Mouse (Mus musculus): ENCODE results near the gene Ndrg3.

DNA sequence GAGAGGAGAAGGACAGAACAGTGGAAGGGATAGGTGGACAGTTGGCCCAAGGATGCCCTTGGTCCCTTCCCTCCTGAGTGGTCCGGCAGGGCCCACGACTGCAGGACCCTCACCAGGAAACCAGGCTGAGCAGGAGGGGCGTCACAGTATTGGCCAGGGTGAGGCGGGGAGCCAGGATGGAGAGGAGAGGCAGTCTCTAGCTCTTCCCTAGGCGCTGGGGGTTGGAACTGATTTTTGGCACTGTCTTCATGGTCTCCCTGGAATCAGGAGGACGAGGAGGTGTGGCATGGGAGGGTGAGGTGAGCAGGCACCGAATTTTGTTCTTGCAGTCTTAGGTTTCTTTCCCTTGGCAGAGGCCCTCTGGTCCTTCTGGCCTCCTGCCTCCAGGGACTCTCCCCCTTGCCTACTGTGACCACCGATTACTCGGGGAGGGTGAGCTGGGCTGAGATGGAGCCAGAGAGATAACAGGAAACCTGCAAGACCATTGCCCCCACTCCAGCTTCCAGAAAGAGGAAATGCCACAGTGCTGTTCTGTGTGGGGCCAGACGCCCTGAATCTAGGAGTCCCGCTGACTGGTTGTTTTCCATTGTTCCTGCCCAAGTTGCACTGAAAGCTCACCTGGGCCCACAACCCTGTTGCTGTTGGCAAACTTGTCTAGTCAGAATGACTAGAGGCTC, 18.9 kb upstream of the Ndrg3 start:
- no peak for TF ChIP-seq CTCF (IDR thresholded peaks at IDR 0.05; ENCODE audit: low read depth, low read length)
- no peak for TF ChIP-seq POLR2AphosphoS5 (IDR thresholded peaks at IDR 0.05; ENCODE audit: insufficient replicate concordance, low read depth, low read length)

Measured in G1E (cell line).